Mouse (Mus musculus) Patski (cell line): ENCODE measurements around the gene Rb1. TPM values are rescaled to one million over a fixed set of nuclear protein-coding genes. Genes with fewer than 3 reads are reported as not detected.

ENCODE experiments used
- ATAC-seq: fragments of 100-300 bp; one replicate; pipeline ENCODE4 v1.8.0; 2021
- CTCF ChIA-PET: fragments of 350-600 bp; sonication (Branson Sonifier 250); formaldehyde crosslinking; loops from one replicate; lab custom pipeline; 2022; ENCODE audit warnings: inconsistent platforms; lab: Charles Lee
- POLR2A ChIA-PET: fragments of 350-600 bp; sonication (Branson Sonifier 250); formaldehyde crosslinking; loops from one replicate; lab custom pipeline; 2022; ENCODE audit warnings: antibody characterized with exemption, inconsistent platforms; lab: Charles Lee
- DNase-seq: peaks from one replicate; pipeline ENCODE4 v3.0.0-alpha.2; 2011; ENCODE audit warnings: low read depth, low spot score
- H3K27me3 ChIP-seq: fragments of 371-371 bp; one replicate; pipeline ENCODE4 v1.5.1; 2021
- CTCF ChIP-seq: fragments of 100-300 bp; IDR thresholded peaks from one replicate; pipeline ENCODE4 v1.5.1; 2021
- in situ Hi-C: fragments of 300-500 bp; cut with MboI; formaldehyde crosslinking; loops from 3 replicates; pipeline ENCODE4 v1.11.1; 2018; ENCODE audit warnings: low pct_unique_long_range_greater_than_20kb, mixed read lengths
- polyA plus RNA-seq: library from polyadenylated mRNA; unstranded; gene quantifications from one replicate; pipeline ENCODE4 v1.2.3, GENCODE M21; 2021

Rb1 gene
- polyA plus RNA-seq, 1 experiment from 2014 or later = 30.0 TPM

GRCm38 (mm10) chr14:73368221-73368620 is 42.6 kb upstream of the Rb1 start:
- no peaks in the 10 kb centered on the region for H3K27me3 ChIP-seq
- no peak for TF ChIP-seq CTCF
- no peak for DNase-seq
- ATAC-seq = no peak
- in situ Hi-C loops = no loop called here
- CTCF ChIA-PET = no interaction called here
- POLR2A ChIA-PET = interaction anchor here (1.3 kb wide), 1 partner anchor 11 kb away, joined by 3 read pairs; no protein-coding TSS in a partner anchor

GRCm38 (mm10) chr14:73366278-73366677 is 40.7 kb upstream of the Rb1 start:
- POLR2A ChIA-PET = no interaction called here
- TF ChIP-seq CTCF = no peak
- no peak for ATAC-seq
- DNase-seq = no peak
- H3K27me3 ChIP-seq = no peaks in the 10 kb centered on the region
- CTCF ChIA-PET = no interaction called here
- in situ Hi-C loops = no loop called here

- ATAC-seq (no peak), DNase-seq (no peak)
- in situ Hi-C loops = no loop called here
- ChIA-PET CTCF (no interaction called here), POLR2A (no interaction called here)
- no peaks in the 10 kb centered on the region for H3K27me3 ChIP-seq
- TF ChIP-seq CTCF = no peak
Observed at GRCm38 (mm10) chr14:73363782-73364181, 38.2 kb upstream of the Rb1 start.

GRCm38 (mm10) chr14:73354700-73355099 is 29.1 kb upstream of the Rb1 start:
- ChIA-PET CTCF (no interaction called here), POLR2A (no interaction called here)
- no peaks in the 10 kb centered on the region for H3K27me3 ChIP-seq
- in situ Hi-C loops = no loop called here
- ATAC-seq (no peak), DNase-seq (no peak)
- no peak for TF ChIP-seq CTCF

GRCm38 (mm10) chr14:73351118-73351517 is 25.5 kb upstream of the Rb1 start:
- no peaks in the 10 kb centered on the region for H3K27me3 ChIP-seq
- DNase-seq (peak; percentile 27), ATAC-seq (peak; percentile 85)
- in situ Hi-C loops = no loop called here
- POLR2A ChIA-PET = no interaction called here
- CTCF ChIA-PET = interaction anchor here (1.3 kb wide), 1 partner anchor 18 kb away, joined by 3 read pairs; no protein-coding TSS in a partner anchor
- no peak for TF ChIP-seq CTCF

- ATAC-seq = no peak
- TF ChIP-seq CTCF = no peak
- H3K27me3 ChIP-seq = no peaks in the 10 kb centered on the region
- no peak for DNase-seq
- CTCF ChIA-PET = interaction anchor here (1.1 kb wide), 1 partner anchor 70 kb away, joined by 3 read pairs; no protein-coding TSS in a partner anchor
- POLR2A ChIA-PET = interaction anchor here (0.7 kb wide), 1 partner anchor 8 kb away, joined by 3 read pairs; no protein-coding TSS in a partner anchor
- in situ Hi-C loops = no loop called here
Observed at GRCm38 (mm10) chr14:73350029-73350428, 24.4 kb upstream of the Rb1 start.

- in situ Hi-C loops = no loop called here
- TF ChIP-seq CTCF = no peak
- DNase-seq = no peak
- no peaks in the 10 kb centered on the region for H3K27me3 ChIP-seq
- ChIA-PET POLR2A (no interaction called here), CTCF (interaction anchor here (1.1 kb wide), 1 partner anchor 70 kb away, joined by 3 read pairs; no protein-coding TSS in a partner anchor)
- no peak for ATAC-seq
Observed at GRCm38 (mm10) chr14:73349061-73349670, 23.5 kb upstream of the Rb1 start.

GRCm38 (mm10) chr14:73347302-73347701 is 21.7 kb upstream of the Rb1 start:
- H3K27me3 ChIP-seq = no peaks in the 10 kb centered on the region
- in situ Hi-C loops = no loop called here
- ChIA-PET POLR2A (no interaction called here), CTCF (interaction anchor here (1.5 to 1.7 kb wide), 2 partner anchors 14 to 241 kb away, joined by 3 to 5 read pairs; no protein-coding TSS in a partner anchor)
- no peak for TF ChIP-seq CTCF
- DNase-seq (no peak), ATAC-seq (no peak)

- ATAC-seq (no peak), DNase-seq (no peak)
- TF ChIP-seq CTCF = peak; percentile 39
- POLR2A ChIA-PET = no interaction called here
- in situ Hi-C loops = no loop called here
- CTCF ChIA-PET = no interaction called here
- H3K27me3 ChIP-seq = no peaks in the 10 kb centered on the region
Observed at GRCm38 (mm10) chr14:73345614-73346013, 20.0 kb upstream of the Rb1 start.

GRCm38 (mm10) chr14:73340051-73340755 is 14.6 kb upstream of the Rb1 start:
- no peak for DNase-seq
- in situ Hi-C loops = no loop called here
- CTCF ChIA-PET = no interaction called here
- TF ChIP-seq CTCF = no peak
- POLR2A ChIA-PET = no interaction called here
- no peak for ATAC-seq
- H3K27me3 ChIP-seq = no peaks in the 10 kb centered on the region

GRCm38 (mm10) chr14:73339615-73340014 is 14.0 kb upstream of the Rb1 start:
- no peak for DNase-seq
- in situ Hi-C loops = no loop called here
- TF ChIP-seq CTCF = no peak
- H3K27me3 ChIP-seq = no peaks in the 10 kb centered on the region
- ATAC-seq = no peak
- ChIA-PET CTCF (no interaction called here), POLR2A (no interaction called here)
